Mouse (Mus musculus): ENCODE measurements at regions not wholly inside any gene's neighbourhood (a gene's known extent, or its start where the extent isn't known, plus 50 kb on each side); places are given as distances from the start of the nearest gene placed in this dataset.

DNA sequence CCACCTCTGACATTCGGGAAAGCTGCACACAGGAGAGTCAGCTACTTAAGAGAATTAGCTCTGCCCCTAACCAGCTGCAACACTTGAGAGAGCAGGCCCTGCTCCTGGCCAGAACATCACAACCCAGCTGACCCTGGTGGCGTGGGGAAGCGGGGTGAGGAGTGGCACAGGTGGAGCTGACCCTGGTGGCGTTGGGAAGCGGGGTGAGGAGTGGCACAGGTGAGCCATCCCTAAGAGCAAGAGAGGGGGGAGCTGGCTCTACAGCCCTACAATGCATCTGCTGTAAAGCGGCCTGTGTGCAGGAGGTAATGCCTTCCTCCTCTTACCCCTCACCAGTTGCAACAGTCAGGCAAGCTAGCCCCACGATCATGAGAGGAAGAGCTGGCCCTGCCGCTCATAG lies 293.5 kb upstream of the N6amt1 start:
- TF ChIP-seq CTCF (IDR thresholded peaks at IDR 0.05; ENCODE audit: control insufficient read depth, insufficient read depth, insufficient replicate concordance, low read depth, low read length) (no peak), POLR2A (IDR thresholded peaks at IDR 0.05; ENCODE audit: control insufficient read depth, low read depth, low read length) (no peak)
